Mouse (Mus musculus) c-Kit-positive CD71-positive TER-119-positive erythroid progenitor cells, embryonic 14.5 days (primary cell): Measurements from ENCODE around the gene Esrra.
"Not testable (repeated sequence)": the region's sequence is repeated elsewhere in the genome, so short reads cannot be mapped to it uniquely, and the experiment has no call there.

Experiments used
- DNase-seq: peaks from one replicate; pipeline ENCODE4 v3.0.0-alpha.2; 2013; ENCODE audit warnings: low spot score

The Esrra gene

GRCm38 (mm10) chr19:6895608-6896305 lies 25.9 kb downstream of the Esrra start:
- DNase-seq, result not testable (repeated sequence)

GRCm38 (mm10) chr19:6893731-6894451 lies 27.7 kb downstream of the Esrra start:
- DNase-seq, result no peak

- no peak for DNase-seq
Observed at GRCm38 (mm10) chr19:6892512-6892911, 29.1 kb downstream of the Esrra start.

- no peak for DNase-seq
Observed at GRCm38 (mm10) chr19:6877965-6878364, 43.6 kb downstream of the Esrra start.

- no peak for DNase-seq
Observed at GRCm38 (mm10) chr19:6876799-6877198, 44.8 kb downstream of the Esrra start.

GRCm38 (mm10) chr19:6875834-6876233 lies 45.8 kb downstream of the Esrra start:
- no peak for DNase-seq

- no peak for DNase-seq
Observed at GRCm38 (mm10) chr19:6874257-6874656, 47.4 kb downstream of the Esrra start.

- no peak for DNase-seq
Observed at GRCm38 (mm10) chr19:6872701-6873100, 48.9 kb downstream of the Esrra start.

GRCm38 (mm10) chr19:6871574-6872271 lies 49.9 kb downstream of the Esrra start:
- peak; percentile 39 for DNase-seq

- peak; percentile 58 for DNase-seq
Observed at GRCm38 (mm10) chr19:6869355-6869754, 52.3 kb downstream of the Esrra start.

GRCm38 (mm10) chr19:6861451-6861850 lies 60.2 kb downstream of the Esrra start:
- DNase-seq, result no peak
